Mouse (Mus musculus): ENCODE data around the gene Gm5152. TPM values are rescaled to one million over a fixed set of nuclear protein-coding genes. Genes with fewer than 3 reads are reported as not detected.

Gm5152 gene
- total and polyA plus RNA-seq, 3 experiments, result 0.68 TPM; not detected in 2

DNA sequence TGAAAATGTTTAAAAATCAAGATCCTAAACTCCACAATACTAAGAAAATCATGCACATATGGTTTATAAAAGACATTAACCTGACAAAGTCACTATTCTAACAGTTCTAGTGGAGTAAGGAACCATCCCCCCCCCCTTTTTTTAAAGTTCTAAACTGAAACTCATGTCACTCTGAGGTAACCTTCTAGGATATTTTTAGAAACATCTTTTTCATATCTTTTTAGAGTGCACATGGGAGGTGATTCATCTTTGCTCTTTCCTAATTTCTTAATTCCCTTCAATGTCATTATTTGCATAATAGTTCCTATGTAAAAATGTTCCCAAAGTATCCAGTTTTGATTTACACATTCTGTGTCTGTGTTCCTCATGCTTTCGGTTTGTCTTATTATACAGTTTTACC lies 43.3 kb downstream of the Gm5152 start:
- H3K36me3 ChIP-seq (replicated peaks in 1 of 2; ENCODE audit: control insufficient read depth in 1 of 2, insufficient read depth in 1 of 2, low read length in 1 of 2), result no peaks in the 10 kb centered on the region
- in situ Hi-C loops (cut with MboI; ENCODE audit: low pct_ligation_motif_present, low pct_unique_long_range_greater_than_20kb, low sequenced_read_pairs) (no loop called here), dilution Hi-C loops (cut with MboI; ENCODE audit: extremely low pct_ligation_motif_present, extremely low pct_unique_long_range_greater_than_20kb, low sequenced_read_pairs) (no loop called here)
- H3K4me2 ChIP-seq (ENCODE audit: insufficient read depth, low read depth, poor library complexity, severe bottlenecking), result no peak overlapping the region
- H3K9me3 ChIP-seq (replicated peaks; ENCODE audit: low read length), result peaks cover 14% of the 10 kb centered on the region
- no peaks in the 10 kb centered on the region for H3K27me3 ChIP-seq (replicated peaks)
- TF ChIP-seq MAX (IDR thresholded peaks at IDR 0.05; ENCODE audit: low read length), result no peak
- TF ChIP-seq USF1 (IDR thresholded peaks at IDR 0.05; ENCODE audit: low read depth, low read length), result no peak
- TF ChIP-seq MYC (IDR thresholded peaks at IDR 0.05; ENCODE audit: low read depth, low read length), result peak; percentile 49; the same call in 1 of the 2 replicates
- peak; percentile 63 for TF ChIP-seq ZNF384 (IDR thresholded peaks at IDR 0.05; ENCODE audit: low read depth, low read length)
- peak; percentile 91 for TF ChIP-seq MEF2A (IDR thresholded peaks at IDR 0.05; ENCODE audit: borderline replicate concordance, low read depth, low read length)
- TF ChIP-seq UBTF (IDR thresholded peaks at IDR 0.05; ENCODE audit: low read depth, low read length), result no peak
- peak; percentile 72 for TF ChIP-seq EP300 (IDR thresholded peaks at IDR 0.05; ENCODE audit: low read length)
- no peak for TF ChIP-seq RAD21 (IDR thresholded peaks at IDR 0.05; ENCODE audit: low read depth, low read length)
- peak; percentile 57 for TF ChIP-seq JUN (IDR thresholded peaks at IDR 0.05; ENCODE audit: insufficient read depth, low read depth, low read length)
- TF ChIP-seq PAX5 (IDR thresholded peaks at IDR 0.05; ENCODE audit: low read length), result no peak
- no peak for TF ChIP-seq ZMIZ1 (IDR thresholded peaks at IDR 0.05; ENCODE audit: low read depth, low read length)
- TF ChIP-seq IRF4 (IDR thresholded peaks at IDR 0.05; ENCODE audit: low read depth, low read length), result peak; percentile 53; the same call in 1 of the 2 replicates
- TF ChIP-seq JUND (conservative IDR thresholded peaks at IDR 0.05; ENCODE audit: low read depth, low read length), result 0 out of 2 replicates have a peak, but pooled peaks have one; percentile 17
- TF ChIP-seq GABPA (IDR thresholded peaks at IDR 0.05; ENCODE audit: insufficient replicate concordance, low read depth, low read length), result no peak
- H3K27ac ChIP-seq (ENCODE audit: insufficient read depth, low read depth), result no peak overlapping the region
- no peak overlapping the region for H3K4me3 ChIP-seq (replicated peaks in 1 of 3; ENCODE audit: low read depth in 2 of 3, low read length in 2 of 3, poor library complexity in 1 of 3)
- no peaks in the 10 kb centered on the region for H3K79me2 ChIP-seq (replicated peaks; ENCODE audit: control insufficient read depth, extremely low read depth, insufficient read depth, poor library complexity, severe bottlenecking)
- peaks cover 0 to 2% of the 10 kb centered on the region in 2 experiments; a peak in 1 of 4 replicates for H3K4me1 ChIP-seq (ENCODE audit: control insufficient read depth in 1 of 2, insufficient read depth in 2 of 2)
- H3K9ac ChIP-seq (ENCODE audit: insufficient read depth, low read depth), result peak overlapping the region; percentile 26; the same call in 1 of the 2 replicates
- DNase-seq (ENCODE audit: extremely low read depth), result no peak

DNA sequence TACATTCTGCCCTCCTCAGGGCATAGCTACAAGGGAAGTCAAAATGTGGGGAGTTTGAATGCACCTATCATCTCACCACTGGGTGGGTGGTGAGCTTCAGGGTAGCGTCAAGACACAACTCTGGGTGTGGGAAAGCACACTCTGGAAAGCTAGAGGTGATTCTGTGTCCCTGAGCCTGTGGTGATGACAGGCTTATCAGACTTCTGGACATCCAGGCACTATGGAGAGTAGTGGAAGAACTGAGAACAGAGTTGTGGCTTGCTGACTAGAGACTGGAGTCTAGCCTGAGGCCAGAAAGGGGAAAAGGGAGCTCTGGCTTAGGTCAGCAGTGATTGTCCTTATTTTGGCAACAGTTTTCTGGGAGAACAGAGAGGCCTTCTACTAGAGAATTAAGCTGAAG lies 49.4 kb downstream of the Gm5152 start:
- Histone ChIP-seq H3K79me2 (replicated peaks; ENCODE audit: control insufficient read depth, extremely low read depth, insufficient read depth, poor library complexity, severe bottlenecking) (no peaks in the 10 kb centered on the region), H3K27me3 (replicated peaks) (no peaks in the 10 kb centered on the region), H3K27ac (ENCODE audit: insufficient read depth, low read depth) (no peak overlapping the region), H3K4me1 (ENCODE audit: control insufficient read depth in 1 of 2, insufficient read depth in 2 of 2) (no peaks in the 10 kb centered on the region), H3K9me3 (replicated peaks; ENCODE audit: low read length) (peaks cover 26% of the 10 kb centered on the region), H3K4me3 (replicated peaks in 1 of 3; ENCODE audit: low read depth in 2 of 3, low read length in 2 of 3, poor library complexity in 1 of 3) (no peak overlapping the region), H3K4me2 (ENCODE audit: insufficient read depth, low read depth, poor library complexity, severe bottlenecking) (no peak overlapping the region), H3K9ac (ENCODE audit: insufficient read depth, low read depth) (no peak overlapping the region), H3K36me3 (replicated peaks in 1 of 2; ENCODE audit: control insufficient read depth in 1 of 2, insufficient read depth in 1 of 2, low read length in 1 of 2) (no peaks in the 10 kb centered on the region)
- dilution Hi-C loops (cut with MboI; ENCODE audit: extremely low pct_ligation_motif_present, extremely low pct_unique_long_range_greater_than_20kb, low sequenced_read_pairs) (no loop called here), in situ Hi-C loops (cut with MboI; ENCODE audit: low pct_ligation_motif_present, low pct_unique_long_range_greater_than_20kb, low sequenced_read_pairs) (no loop called here)
- DNase-seq (ENCODE audit: extremely low read depth), result no peak
- TF ChIP-seq RCOR1 (conservative IDR thresholded peaks at IDR 0.05; ENCODE audit: low read depth, low read length) (no peak), HCFC1 (IDR thresholded peaks at IDR 0.05; ENCODE audit: low read depth, low read length) (no peak), ZNF384 (IDR thresholded peaks at IDR 0.05; ENCODE audit: low read depth, low read length) (no peak), KAT2A (IDR thresholded peaks at IDR 0.05; ENCODE audit: insufficient replicate concordance, low read length) (no peak), CHD2 (IDR thresholded peaks at IDR 0.05; ENCODE audit: low read length) (no peak), MAZ (IDR thresholded peaks at IDR 0.05; ENCODE audit: low read depth, low read length) (no peak)
